Mouse (Mus musculus) liver, postnatal 0 days (tissue): ENCODE measurements at regions not wholly inside any gene's neighbourhood (a gene's known extent, or its start where the extent isn't known, plus 50 kb on each side); places are given as distances from the start of the nearest gene placed in this dataset.

Experiments used
- CTCF ChIP-seq: sonication (generic); IDR thresholded peaks from 2 replicates; pipeline ENCODE4 v1.5.1; 2016; ENCODE audit warnings: antibody characterized with exemption, low read depth
- EP300 ChIP-seq: IDR thresholded peaks from 2 replicates; pipeline ENCODE4 v1.6.1; 2016; ENCODE audit warnings: antibody characterized with exemption, low read depth, mild to moderate bottlenecking

DNA sequence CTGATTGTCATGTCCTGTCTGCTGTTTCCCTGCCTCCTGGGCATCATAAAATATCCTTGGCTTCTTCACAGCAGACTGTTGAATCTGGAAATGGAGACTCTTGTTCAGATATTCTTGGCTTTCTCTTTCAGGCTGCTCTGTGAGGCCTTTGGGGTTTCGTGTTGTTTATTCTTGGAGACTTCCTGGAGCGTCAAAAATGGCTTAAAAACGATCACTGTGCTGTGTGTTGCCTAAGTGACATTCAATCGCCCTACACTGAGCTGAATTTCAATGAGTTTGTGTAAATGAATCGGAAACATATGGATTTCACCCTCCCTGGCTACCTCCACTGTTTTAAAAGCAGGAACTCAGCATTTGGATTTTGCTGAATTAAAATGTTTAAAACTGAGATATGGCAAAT lies 241.1 kb upstream of the Slc24a2 start:
- TF ChIP-seq CTCF = no peak
- no peak for TF ChIP-seq EP300
